Mouse (Mus musculus): ENCODE measurements around the gene Capza2. TPM values are rescaled to one million over a fixed set of nuclear protein-coding genes. Genes with fewer than 3 reads are reported as not detected.

Gene Capza2
- polyA plus RNA-seq, 1 experiment: 474 TPM

- peaks cover 22% of the 10 kb centered on the region for H3K4me1 ChIP-seq (ENCODE audit: control insufficient read depth, insufficient read depth, low read length)
- TF ChIP-seq CTCF (IDR thresholded peaks at IDR 0.05; ENCODE audit: low read depth, low read length): no peak
- no peak for TF ChIP-seq POLR2A (IDR thresholded peaks at IDR 0.05; ENCODE audit: borderline replicate concordance, low read depth, low read length)
- H3K4me3 ChIP-seq (ENCODE audit: insufficient read depth, low read length): peak overlapping the region; percentile 27
- peak overlapping the region; percentile 79 for H3K27ac ChIP-seq (ENCODE audit: insufficient read depth, low read depth, low read length)
Measured at GRCm38 (mm10) chr6:17611352-17612010, 24.6 kb upstream of the Capza2 start.

- Histone ChIP-seq H3K4me3 (ENCODE audit: insufficient read depth, low read length) (no peak overlapping the region), H3K27ac (ENCODE audit: insufficient read depth, low read depth, low read length) (no peak overlapping the region), H3K4me1 (ENCODE audit: control insufficient read depth, insufficient read depth, low read length) (peaks cover 23% of the 10 kb centered on the region)
- TF ChIP-seq CTCF (IDR thresholded peaks at IDR 0.05; ENCODE audit: low read depth, low read length): no peak
- no peak for TF ChIP-seq POLR2A (IDR thresholded peaks at IDR 0.05; ENCODE audit: borderline replicate concordance, low read depth, low read length)
Measured at GRCm38 (mm10) chr6:17612652-17613051, 23.4 kb upstream of the Capza2 start.

DNA sequence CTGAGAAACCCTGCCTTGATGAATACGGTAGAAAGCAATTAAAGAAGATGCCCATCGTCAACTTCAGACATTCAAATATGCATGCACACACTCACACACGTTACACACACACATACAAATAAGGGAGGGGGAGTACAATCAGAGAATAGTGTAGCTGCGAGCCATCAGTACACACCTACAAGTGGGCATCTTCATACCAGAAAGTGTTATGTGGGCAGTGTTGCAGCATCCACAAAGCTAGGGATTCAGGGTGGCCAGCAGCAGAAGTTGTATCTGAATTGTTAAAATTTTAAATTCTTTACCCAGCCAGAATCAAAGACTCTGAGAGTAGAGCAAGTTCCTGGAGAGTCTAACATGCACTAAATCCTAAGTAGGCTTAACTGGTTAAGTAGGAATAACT is 15.2 kb upstream of the Capza2 start:
- peaks cover 7% of the 10 kb centered on the region for H3K4me1 ChIP-seq (ENCODE audit: control insufficient read depth, insufficient read depth, low read length)
- no peak for TF ChIP-seq POLR2A (IDR thresholded peaks at IDR 0.05; ENCODE audit: borderline replicate concordance, low read depth, low read length)
- TF ChIP-seq CTCF (IDR thresholded peaks at IDR 0.05; ENCODE audit: low read depth, low read length): no peak

GRCm38 (mm10) chr6:17621436-17621835 is 14.6 kb upstream of the Capza2 start:
- peaks cover 5% of the 10 kb centered on the region for H3K4me1 ChIP-seq (ENCODE audit: control insufficient read depth, insufficient read depth, low read length)
- TF ChIP-seq CTCF (IDR thresholded peaks at IDR 0.05; ENCODE audit: low read depth, low read length) (no peak), POLR2A (IDR thresholded peaks at IDR 0.05; ENCODE audit: borderline replicate concordance, low read depth, low read length) (no peak)

More for the DNA sequence above, 15.2 kb upstream of the Capza2 start:
- Histone ChIP-seq H3K4me3 (ENCODE audit: insufficient read depth, low read length) (no peak overlapping the region), H3K27ac (ENCODE audit: insufficient read depth, low read depth, low read length) (no peak overlapping the region)

GRCm38 (mm10) chr6:17628701-17629455 is 7.2 kb upstream of the Capza2 start:
- no peak overlapping the region for H3K4me3 ChIP-seq (ENCODE audit: insufficient read depth, low read length)
- TF ChIP-seq POLR2A (IDR thresholded peaks at IDR 0.05; ENCODE audit: borderline replicate concordance, low read depth, low read length) (no peak), CTCF (IDR thresholded peaks at IDR 0.05; ENCODE audit: low read depth, low read length) (no peak)
- H3K27ac ChIP-seq (ENCODE audit: insufficient read depth, low read depth, low read length): peak overlapping the region; percentile 99
- H3K4me1 ChIP-seq (ENCODE audit: control insufficient read depth, insufficient read depth, low read length): peaks cover 31% of the 10 kb centered on the region

More at GRCm38 (mm10) chr6:17621436-17621835, 14.6 kb upstream of the Capza2 start:
- no peak overlapping the region for H3K27ac ChIP-seq (ENCODE audit: insufficient read depth, low read depth, low read length)
- H3K4me3 ChIP-seq (ENCODE audit: insufficient read depth, low read length): no peak overlapping the region

- Histone ChIP-seq H3K4me1 (ENCODE audit: control insufficient read depth, insufficient read depth, low read length) (peaks cover 38% of the 10 kb centered on the region), H3K27ac (ENCODE audit: insufficient read depth, low read depth, low read length) (peak overlapping the region; percentile 99), H3K4me3 (ENCODE audit: insufficient read depth, low read length) (peak overlapping the region; percentile 16)
- TF ChIP-seq CTCF (IDR thresholded peaks at IDR 0.05; ENCODE audit: low read depth, low read length) (no peak), POLR2A (IDR thresholded peaks at IDR 0.05; ENCODE audit: borderline replicate concordance, low read depth, low read length) (no peak)
Measured at GRCm38 (mm10) chr6:17629756-17630155, 6.3 kb upstream of the Capza2 start.

GRCm38 (mm10) chr6:17631611-17632010 is 4.4 kb upstream of the Capza2 start:
- Histone ChIP-seq H3K27ac (ENCODE audit: insufficient read depth, low read depth, low read length) (0 out of 2 replicates have a peak overlapping the region, but pooled peaks have one; percentile 15), H3K4me3 (ENCODE audit: insufficient read depth, low read length) (no peak overlapping the region), H3K4me1 (ENCODE audit: control insufficient read depth, insufficient read depth, low read length) (peaks cover 46% of the 10 kb centered on the region)
- TF ChIP-seq POLR2A (IDR thresholded peaks at IDR 0.05; ENCODE audit: borderline replicate concordance, low read depth, low read length): no peak
- TF ChIP-seq CTCF (IDR thresholded peaks at IDR 0.05; ENCODE audit: low read depth, low read length): no peak

DNA sequence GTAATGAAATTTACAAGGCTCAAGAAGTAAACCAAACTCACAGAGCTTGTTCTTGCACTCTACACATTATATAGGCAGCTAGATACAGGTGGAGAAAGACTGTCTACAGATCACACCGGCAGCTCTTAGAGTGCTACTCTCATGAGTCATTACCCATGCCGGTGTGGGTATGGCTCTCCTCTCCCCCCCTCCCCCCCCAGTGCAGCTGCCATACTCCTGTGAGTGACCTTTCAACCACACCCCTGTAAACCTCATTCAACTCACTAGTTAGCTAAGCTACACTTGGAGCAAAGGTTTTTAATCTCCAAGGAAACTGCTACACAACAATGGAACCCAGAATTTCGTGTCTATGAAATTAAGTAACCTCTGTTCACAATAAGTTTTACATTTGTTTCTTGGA is 2.2 kb upstream of the Capza2 start:
- peaks cover 37% of the 10 kb centered on the region for H3K4me1 ChIP-seq (ENCODE audit: control insufficient read depth, insufficient read depth, low read length)
- TF ChIP-seq CTCF (IDR thresholded peaks at IDR 0.05; ENCODE audit: low read depth, low read length): no peak
- no peak for TF ChIP-seq POLR2A (IDR thresholded peaks at IDR 0.05; ENCODE audit: borderline replicate concordance, low read depth, low read length)
- no peak overlapping the region for H3K4me3 ChIP-seq (ENCODE audit: insufficient read depth, low read length)
- no peak overlapping the region for H3K27ac ChIP-seq (ENCODE audit: insufficient read depth, low read depth, low read length)

GRCm38 (mm10) chr6:17634992-17635391 is 1.0 kb upstream of the Capza2 start:
- peaks cover 34% of the 10 kb centered on the region for H3K4me1 ChIP-seq (ENCODE audit: control insufficient read depth, insufficient read depth, low read length)
- H3K4me3 ChIP-seq (ENCODE audit: insufficient read depth, low read length): peak overlapping the region; percentile 46
- TF ChIP-seq POLR2A (IDR thresholded peaks at IDR 0.05; ENCODE audit: borderline replicate concordance, low read depth, low read length) (no peak), CTCF (IDR thresholded peaks at IDR 0.05; ENCODE audit: low read depth, low read length) (no peak)
- H3K27ac ChIP-seq (ENCODE audit: insufficient read depth, low read depth, low read length): peak overlapping the region; percentile 99

DNA sequence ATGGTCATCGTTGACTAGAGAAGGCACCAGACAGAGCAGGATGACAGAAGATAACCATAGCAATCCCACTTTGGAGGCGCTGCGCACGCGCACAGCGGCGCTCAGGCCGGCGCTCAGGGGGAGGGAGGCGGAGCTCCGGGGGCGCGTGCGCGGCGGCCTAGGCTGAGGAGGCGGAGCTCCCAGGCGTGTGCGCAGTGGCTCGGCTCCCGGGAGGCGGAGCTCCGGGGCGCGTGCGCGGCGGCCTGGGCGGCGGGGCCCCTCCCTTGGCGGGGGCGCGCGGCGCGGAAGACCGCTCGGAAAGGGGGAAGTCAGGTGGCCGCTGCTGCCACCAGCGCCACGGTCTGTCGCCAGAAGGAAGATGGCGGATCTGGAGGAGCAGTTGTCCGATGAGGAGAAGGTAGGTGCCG is 733 bp downstream of the Capza2 start:
- Histone ChIP-seq H3K27ac (ENCODE audit: insufficient read depth, low read depth, low read length) (peak overlapping the region; percentile 85), H3K4me3 (ENCODE audit: insufficient read depth, low read length) (peak overlapping the region; percentile 78), H3K4me1 (ENCODE audit: control insufficient read depth, insufficient read depth, low read length) (peaks cover 25% of the 10 kb centered on the region)
- TF ChIP-seq CTCF (IDR thresholded peaks at IDR 0.05; ENCODE audit: low read depth, low read length) (no peak), POLR2A (IDR thresholded peaks at IDR 0.05; ENCODE audit: borderline replicate concordance, low read depth, low read length) (0 out of 2 replicates have a peak, but pooled peaks have one; percentile 28)
